Mouse (Mus musculus) testis, adult 2 months (tissue): ENCODE measurements around the gene Ptprd. TPM values are rescaled to one million over a fixed set of nuclear protein-coding genes. Genes with fewer than 3 reads are reported as not detected.
"Not testable (repeated sequence)": the region's sequence is repeated elsewhere in the genome, so short reads cannot be mapped to it uniquely, and the experiment has no call there.

ENCODE experiments used
- H3K27ac ChIP-seq: fragments of 200-500 bp; 2 replicates; pipeline ENCODE4 v1.5.1; 2012; ENCODE audit warnings: low read depth, low read length; ENCODE audit not compliant: control insufficient read depth, insufficient read depth
- H3K27me3 ChIP-seq: fragments of 200-500 bp; 2 replicates; pipeline ENCODE4 v1.6.1; 2012; ENCODE audit warnings: mild to moderate bottlenecking, low read length, moderate library complexity; ENCODE audit not compliant: control insufficient read depth, insufficient read depth
- H3K36me3 ChIP-seq: fragments of 200-500 bp; 2 replicates; pipeline ENCODE4 v1.6.1; 2012; ENCODE audit warnings: mild to moderate bottlenecking, low read length; ENCODE audit not compliant: control insufficient read depth, insufficient read depth
- H3K4me1 ChIP-seq: fragments of 200-500 bp; 2 replicates; pipeline ENCODE4 v1.6.1; 2012; ENCODE audit warnings: low read length; ENCODE audit not compliant: control insufficient read depth, insufficient read depth
- H3K4me3 ChIP-seq: fragments of 200-500 bp; 2 replicates; pipeline ENCODE4 v1.5.1; 2012; ENCODE audit warnings: low read depth, mild to moderate bottlenecking, low read length, moderate library complexity, mixed read lengths; ENCODE audit not compliant: control insufficient read depth
- CTCF ChIP-seq: fragments of 200-500 bp; IDR thresholded peaks from 2 replicates; pipeline ENCODE4 v1.5.1; 2012; ENCODE audit warnings: low read depth, mild to moderate bottlenecking, inconsistent platforms, low read length, moderate library complexity; ENCODE audit not compliant: control insufficient read depth, insufficient read depth, insufficient replicate concordance
- POLR2A ChIP-seq: fragments of 200-500 bp; IDR thresholded peaks from 2 replicates; pipeline ENCODE4 v1.6.1; 2012; ENCODE audit warnings: low read depth, mild to moderate bottlenecking, inconsistent platforms, low read length, moderate library complexity; ENCODE audit not compliant: control insufficient read depth
- polyA plus RNA-seq: library from polyadenylated mRNA; depleted of rRNA; stranded (reverse); fragments of >200 nt; gene quantifications from 2 replicates; pipeline ENCODE4 v1.2.3, GENCODE M21; 2012

The Ptprd gene
- polyA plus RNA-seq, 1 experiment: 3.4 TPM

DNA sequence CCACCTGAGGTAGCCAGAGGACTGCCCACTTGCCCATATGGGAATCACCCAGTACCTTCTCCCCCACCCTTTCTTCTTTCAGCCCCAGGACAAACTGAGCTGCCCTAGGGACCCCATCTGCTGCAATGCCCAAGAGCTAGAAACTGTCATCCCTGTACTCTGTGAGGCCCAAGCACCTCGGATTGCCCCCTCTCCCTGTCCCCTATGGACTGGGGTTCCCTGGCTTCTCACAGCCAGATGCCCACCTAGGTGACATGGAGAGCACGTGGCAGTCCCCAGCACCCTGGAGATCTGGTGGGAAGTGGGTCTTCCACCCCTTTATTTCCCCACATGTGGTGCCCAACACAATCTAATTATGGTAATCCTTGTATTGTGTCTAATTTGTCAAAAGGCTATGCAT, 331.5 kb downstream of the Ptprd start:
- Histone ChIP-seq H3K4me1 (no peaks in the 10 kb centered on the region), H3K4me3 (no peak overlapping the region), H3K27ac (no peak overlapping the region), H3K27me3 (no peaks in the 10 kb centered on the region), H3K36me3 (no peaks in the 10 kb centered on the region)
- TF ChIP-seq CTCF: no peak
- TF ChIP-seq POLR2A: no peak

GRCm38 (mm10) chr4:77861269-77861668, 350.5 kb downstream of the Ptprd start:
- Histone ChIP-seq H3K27me3 (no peaks in the 10 kb centered on the region), H3K4me3 (no peak overlapping the region), H3K27ac (no peak overlapping the region), H3K4me1 (no peaks in the 10 kb centered on the region), H3K36me3 (no peaks in the 10 kb centered on the region)
- TF ChIP-seq POLR2A (no peak), CTCF (no peak)

DNA sequence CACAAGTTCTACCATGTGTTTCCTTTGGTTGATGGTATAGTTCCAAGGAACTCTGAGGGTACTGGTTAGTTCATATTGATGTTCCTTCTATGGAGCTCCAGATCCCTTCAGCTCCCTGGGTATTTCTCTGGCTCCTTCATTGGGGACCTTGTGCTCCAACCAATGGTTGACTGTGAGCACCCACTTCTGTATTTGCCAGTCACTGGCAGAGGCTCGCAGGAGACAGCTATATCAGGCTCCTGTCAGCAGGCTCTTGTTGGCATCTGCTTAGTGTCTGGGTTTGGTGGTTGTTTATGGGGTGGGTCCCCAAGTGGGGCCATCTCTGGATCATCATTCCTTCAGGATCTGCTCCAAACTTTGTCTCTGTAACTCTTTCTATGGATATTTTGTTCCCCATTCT, 414.4 kb downstream of the Ptprd start:
- H3K36me3 ChIP-seq, H3K4me3 ChIP-seq, H3K27me3 ChIP-seq, H3K27ac ChIP-seq, H3K4me1 ChIP-seq: not testable (repeated sequence)

DNA sequence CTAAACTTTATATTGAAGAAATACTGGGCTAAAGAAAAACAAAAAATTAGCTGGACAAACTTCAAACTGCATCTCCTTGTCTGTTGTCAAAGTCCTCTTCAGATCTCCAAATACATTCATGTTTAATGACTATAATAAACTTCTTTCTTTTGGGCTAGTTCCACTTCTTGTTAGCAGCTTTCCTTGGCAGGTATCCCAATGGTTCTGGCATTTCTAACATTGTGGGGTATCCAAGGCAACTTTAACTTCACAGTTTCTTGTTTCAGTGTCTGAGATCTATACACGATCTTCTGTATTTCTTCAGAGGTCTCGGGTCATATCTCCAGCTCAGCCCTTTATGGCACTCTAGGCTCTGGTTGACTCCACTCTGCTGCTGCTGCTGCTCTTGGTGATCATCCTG, 434.5 kb downstream of the Ptprd start:
- no peaks in the 10 kb centered on the region for H3K27me3 ChIP-seq
- no peaks in the 10 kb centered on the region for H3K4me1 ChIP-seq
- no peaks in the 10 kb centered on the region for H3K36me3 ChIP-seq
- H3K27ac ChIP-seq: no peak overlapping the region
- H3K4me3 ChIP-seq: no peak overlapping the region
- TF ChIP-seq POLR2A (no peak), CTCF (no peak)

DNA sequence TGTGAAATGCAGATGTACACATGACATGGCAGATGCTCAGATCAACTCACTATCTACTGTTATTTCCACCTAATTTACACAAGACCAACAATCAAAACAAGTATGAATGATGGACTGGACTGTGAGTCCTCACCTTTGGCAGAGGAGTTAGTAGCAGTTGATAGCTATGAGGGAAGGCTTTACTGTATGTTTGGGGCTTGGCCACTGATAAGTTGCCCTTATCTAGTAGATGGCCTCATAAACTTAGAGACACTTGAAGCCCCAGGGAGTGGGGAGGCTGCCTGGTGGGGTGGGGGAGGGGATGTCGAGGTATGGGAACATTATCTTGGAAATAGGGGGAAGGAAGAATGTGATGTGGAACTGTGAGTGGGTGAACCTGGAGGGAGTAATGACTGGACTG, 448.0 kb downstream of the Ptprd start:
- Histone ChIP-seq H3K27ac (no peak overlapping the region), H3K27me3 (no peaks in the 10 kb centered on the region), H3K36me3 (no peaks in the 10 kb centered on the region), H3K4me1 (no peaks in the 10 kb centered on the region), H3K4me3 (no peak overlapping the region)
- TF ChIP-seq POLR2A: no peak
- no peak for TF ChIP-seq CTCF

GRCm38 (mm10) chr4:77743391-77743790, 468.4 kb downstream of the Ptprd start:
- no peak for TF ChIP-seq CTCF
- TF ChIP-seq POLR2A: no peak
- H3K4me3 ChIP-seq: no peak overlapping the region
- no peaks in the 10 kb centered on the region for H3K27me3 ChIP-seq
- no peaks in the 10 kb centered on the region for H3K4me1 ChIP-seq
- no peaks in the 10 kb centered on the region for H3K36me3 ChIP-seq
- H3K27ac ChIP-seq: no peak overlapping the region

DNA sequence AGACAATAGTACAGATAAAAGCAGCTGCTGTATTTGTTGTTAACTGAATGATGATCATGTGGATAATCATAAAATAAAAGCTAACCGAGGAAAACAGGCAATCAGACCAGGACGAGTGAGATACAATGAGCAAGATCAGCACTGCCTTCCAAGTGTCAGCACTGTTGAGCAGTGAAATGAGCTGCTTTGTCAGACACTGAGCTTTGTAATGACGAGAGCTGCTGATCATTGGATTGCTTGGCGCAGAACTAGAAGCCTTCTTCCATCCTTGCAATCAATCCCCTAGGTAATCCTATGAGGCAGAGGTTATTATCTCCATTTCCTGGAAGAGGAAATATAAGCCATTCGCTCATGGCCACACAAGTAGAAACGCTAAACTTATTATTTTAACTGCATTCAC, 489.9 kb downstream of the Ptprd start:
- Histone ChIP-seq H3K36me3 (no peaks in the 10 kb centered on the region), H3K27me3 (no peaks in the 10 kb centered on the region), H3K27ac (no peak overlapping the region), H3K4me1 (no peaks in the 10 kb centered on the region), H3K4me3 (no peak overlapping the region)
- no peak for TF ChIP-seq CTCF
- no peak for TF ChIP-seq POLR2A

GRCm38 (mm10) chr4:77717792-77718191, 494.0 kb downstream of the Ptprd start:
- Histone ChIP-seq H3K27me3 (no peaks in the 10 kb centered on the region), H3K36me3 (no peaks in the 10 kb centered on the region), H3K4me3 (no peak overlapping the region), H3K4me1 (no peaks in the 10 kb centered on the region), H3K27ac (no peak overlapping the region)
- TF ChIP-seq POLR2A (no peak), CTCF (no peak)
